Mouse (Mus musculus) embryonic facial prominence, embryonic 13.5 days (tissue): ENCODE measurements around the gene Slc16a12. TPM values are rescaled to one million over a fixed set of nuclear protein-coding genes. Genes with fewer than 3 reads are reported as not detected.

Experiments
- ATAC-seq: fragments of 200-750 bp; cut with Nextera tagmentation; 2 replicates; pipeline ENCODE4 v1.8.0; 2017; ENCODE audit warnings: low read depth; ENCODE audit not compliant: insufficient number of reproducible peaks, insufficient read depth, low FRiP score, low TSS enrichment
- H3K27ac ChIP-seq: fragments of 300-500 bp; sonication (generic); 2 replicates; pipeline ENCODE4 v1.5.1; 2015; ENCODE audit warnings: moderate library complexity, mild to moderate bottlenecking, inconsistent platforms
- H3K27me3 ChIP-seq: fragments of 300-500 bp; sonication (generic); 2 replicates; pipeline ENCODE4 v1.6.1; 2015; ENCODE audit warnings: mild to moderate bottlenecking, inconsistent platforms
- H3K36me3 ChIP-seq: fragments of 300-500 bp; sonication (generic); 2 replicates; pipeline ENCODE4 v1.6.1; 2015; ENCODE audit warnings: mild to moderate bottlenecking, inconsistent platforms
- H3K4me1 ChIP-seq: fragments of 300-500 bp; sonication (generic); 2 replicates; pipeline ENCODE4 v1.6.1; 2015; ENCODE audit warnings: inconsistent platforms
- H3K4me2 ChIP-seq: fragments of 300-500 bp; sonication (generic); 2 replicates; pipeline ENCODE4 v1.6.1; 2015; ENCODE audit warnings: moderate library complexity, mild to moderate bottlenecking, inconsistent platforms
- H3K4me3 ChIP-seq: fragments of 300-500 bp; sonication (generic); 2 replicates; pipeline ENCODE4 v1.5.1; 2015; ENCODE audit warnings: mild to moderate bottlenecking, inconsistent platforms
- H3K9ac ChIP-seq: fragments of 300-500 bp; sonication (generic); 2 replicates; pipeline ENCODE4 v1.6.1; 2015; ENCODE audit warnings: mild to moderate bottlenecking, inconsistent platforms
- H3K9me3 ChIP-seq: fragments of 300-500 bp; sonication (generic); 2 replicates; pipeline ENCODE4 v1.6.1; 2016; ENCODE audit warnings: inconsistent platforms
- WGBS: fragments of 180-500 bp; shearing (Covaris S2); methylation state at CpG from one replicate; pipeline ENCODE4 v1.1.7; 2015; ENCODE audit warnings: mixed read lengths; 5-methylcytosine and 5-hydroxymethylcytosine counted together
- polyA plus RNA-seq: library from polyadenylated mRNA; unstranded; fragments of >200 nt; fragmentation: Nextera tagmentation; extraction: Ambion mirVana; gene quantifications from 2 replicates; pipeline ENCODE4 v1.2.1, GENCODE M21; 2015

The Slc16a12 gene
- 0.65 and 0.92 TPM in 2 replicates for polyA plus RNA-seq

DNA sequence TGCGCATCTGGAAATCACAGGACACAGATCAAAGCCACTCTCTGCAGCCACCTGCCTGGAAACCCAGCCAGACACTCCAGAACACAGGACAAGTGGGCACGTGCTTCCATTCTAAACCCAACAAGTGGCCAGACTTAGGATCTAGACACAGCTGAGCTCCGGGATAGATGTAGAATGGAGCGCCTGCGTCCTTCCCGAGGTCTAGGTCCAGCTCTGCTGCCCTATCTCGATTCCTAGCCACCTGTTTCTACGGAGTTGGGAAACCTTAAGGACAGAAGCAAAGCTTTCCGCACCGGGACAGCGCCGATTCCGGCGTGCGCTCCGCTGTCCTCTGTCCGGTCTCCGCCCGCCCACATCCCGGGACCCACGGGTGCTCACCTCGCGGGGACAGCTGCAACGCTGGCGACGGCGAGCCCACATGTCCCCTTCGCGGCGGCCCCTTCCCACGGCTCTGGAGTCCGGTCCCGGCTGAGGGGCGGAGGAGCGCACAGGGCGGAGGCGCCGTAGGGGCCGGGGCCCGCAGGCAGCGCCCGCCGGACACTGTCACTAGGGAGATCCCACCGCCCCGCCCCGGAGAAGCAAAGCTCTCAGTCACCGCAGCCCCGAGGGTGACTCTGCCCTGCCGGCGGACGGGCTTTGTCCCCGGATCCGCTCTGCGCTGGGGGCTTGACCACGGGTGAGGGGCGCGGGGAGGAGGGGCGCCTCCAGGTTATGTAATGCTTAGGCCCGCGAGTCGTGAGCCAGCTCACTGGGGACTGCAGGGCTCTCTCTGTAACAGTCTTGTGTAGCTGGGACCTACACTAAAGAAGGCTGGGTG is at the start of gene Slc16a12:
Slc16a12 (minus strand) TSS at position 602 of the 817 bp plus-strand sequence.
- Histone ChIP-seq H3K36me3 (no peaks in the 10 kb centered on the region), H3K4me2 (peak within 1 kb of the TSS; percentile 100), H3K4me1 (peaks cover 13% of the 10 kb centered on the region), H3K9me3 (no peaks in the 10 kb centered on the region), H3K27ac (no peak within 1 kb of the TSS), H3K4me3 (peak within 1 kb of the TSS; percentile 62), H3K9ac (peak within 1 kb of the TSS; percentile 74), H3K27me3 (peaks cover 27% of the 10 kb centered on the region)
- under 1% methylated on average over 61 of the region's 61 CpGs for WGBS
- peak; percentile 52; the same call in 1 of the 2 replicates for ATAC-seq

DNA sequence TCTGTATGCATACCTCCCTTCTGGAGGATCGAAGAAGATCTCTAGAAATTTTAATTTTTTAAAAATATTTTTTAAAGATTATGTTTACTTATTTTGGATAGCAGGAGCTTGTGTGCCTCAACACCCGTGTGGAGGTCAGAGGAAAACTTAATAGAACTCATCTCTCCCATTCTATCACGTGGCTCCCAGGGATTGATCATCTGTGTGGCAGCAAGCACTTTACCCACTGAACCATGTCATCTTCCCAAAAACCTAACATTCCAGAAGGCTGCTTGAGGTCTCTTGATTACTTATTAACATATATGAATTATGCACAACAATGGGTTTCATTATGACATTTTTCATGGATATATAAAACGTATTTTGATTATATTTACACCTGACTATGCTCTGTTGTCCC is 49.3 kb upstream of the Slc16a12 start:
- H3K9ac ChIP-seq: no peak overlapping the region
- H3K9me3 ChIP-seq: no peaks in the 10 kb centered on the region
- H3K36me3 ChIP-seq: no peaks in the 10 kb centered on the region
- no peaks in the 10 kb centered on the region for H3K4me1 ChIP-seq
- 77% methylated on average over 4 of the region's 4 CpGs for WGBS
- no peak overlapping the region for H3K27ac ChIP-seq
- H3K4me3 ChIP-seq: no peak overlapping the region
- ATAC-seq: no peak
- no peaks in the 10 kb centered on the region for H3K27me3 ChIP-seq
- no peak overlapping the region for H3K4me2 ChIP-seq

DNA sequence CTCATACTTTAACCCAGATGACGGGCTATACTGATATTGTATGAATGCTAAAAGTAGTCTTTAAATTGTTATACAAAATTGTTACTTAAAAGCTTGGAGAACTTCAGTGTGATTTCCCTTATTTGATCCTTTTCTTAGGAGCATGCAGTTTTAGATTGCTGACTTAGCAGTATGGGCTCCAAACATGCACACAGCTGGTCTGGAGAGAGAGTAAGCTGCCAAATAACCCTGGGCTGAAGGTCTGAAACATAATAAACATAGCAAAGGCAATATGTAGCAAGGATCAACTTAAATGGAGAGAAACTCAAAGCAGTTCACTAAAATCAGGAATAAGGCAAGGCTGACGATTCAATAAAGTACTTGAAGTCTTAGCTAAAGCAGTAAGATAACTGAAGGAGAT is 35.4 kb upstream of the Slc16a12 start:
- no peak overlapping the region for H3K9ac ChIP-seq
- H3K36me3 ChIP-seq: no peaks in the 10 kb centered on the region
- no peaks in the 10 kb centered on the region for H3K4me1 ChIP-seq
- H3K9me3 ChIP-seq: no peaks in the 10 kb centered on the region
- no peak overlapping the region for H3K4me2 ChIP-seq
- WGBS: 85% methylated on average over 2 of the region's 2 CpGs
- no peaks in the 10 kb centered on the region for H3K27me3 ChIP-seq
- no peak for ATAC-seq
- H3K4me3 ChIP-seq: no peak overlapping the region
- no peak overlapping the region for H3K27ac ChIP-seq

DNA sequence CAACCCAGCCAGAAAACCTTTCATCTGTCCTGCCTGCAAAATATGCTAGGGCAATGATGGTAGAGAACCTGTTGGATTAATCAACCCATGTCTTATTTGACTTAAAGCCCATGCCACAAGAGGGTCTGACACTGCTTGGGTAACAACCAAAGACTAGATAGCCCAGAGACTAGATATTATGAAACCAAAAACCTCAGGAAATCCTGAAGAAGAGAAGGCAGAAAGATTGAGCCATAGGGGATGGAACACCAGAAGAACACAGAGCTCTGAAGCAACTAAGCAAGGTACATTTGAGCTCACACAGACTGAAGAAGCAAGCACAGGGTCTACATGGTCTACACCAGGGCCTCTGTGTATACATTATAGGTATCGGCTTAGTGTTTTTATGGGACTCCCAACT is 31.9 kb upstream of the Slc16a12 start:
- Histone ChIP-seq H3K9ac (no peak overlapping the region), H3K27me3 (no peaks in the 10 kb centered on the region), H3K4me1 (no peaks in the 10 kb centered on the region), H3K27ac (no peak overlapping the region), H3K36me3 (no peaks in the 10 kb centered on the region), H3K4me2 (no peak overlapping the region), H3K4me3 (no peak overlapping the region), H3K9me3 (no peaks in the 10 kb centered on the region)
- WGBS: 100% methylated on average over 1 of the region's 1 CpGs
- no peak for ATAC-seq

DNA sequence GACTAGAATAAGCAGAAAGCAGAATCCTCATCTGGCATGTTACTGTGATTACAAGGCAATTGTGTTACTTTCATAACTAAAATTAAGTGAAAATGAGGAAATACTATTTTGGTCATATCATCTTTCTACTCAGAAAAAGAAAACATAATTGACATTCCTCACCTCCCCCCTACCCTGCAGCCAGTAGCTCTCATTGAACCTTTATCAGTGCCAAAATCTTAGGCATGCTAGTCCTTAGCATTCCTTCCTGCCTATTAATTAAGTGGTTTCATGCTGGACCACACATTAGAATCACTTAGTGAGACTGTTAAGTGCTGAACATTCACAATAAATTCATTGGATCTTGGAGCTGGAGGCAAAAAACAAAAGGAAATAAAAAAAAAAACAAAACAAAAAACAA is 31.0 kb upstream of the Slc16a12 start:
- Histone ChIP-seq H3K27me3 (no peaks in the 10 kb centered on the region), H3K4me2 (no peak overlapping the region), H3K4me3 (no peak overlapping the region), H3K9me3 (no peaks in the 10 kb centered on the region), H3K27ac (no peak overlapping the region), H3K4me1 (no peaks in the 10 kb centered on the region), H3K9ac (no peak overlapping the region), H3K36me3 (no peaks in the 10 kb centered on the region)
- no peak for ATAC-seq

DNA sequence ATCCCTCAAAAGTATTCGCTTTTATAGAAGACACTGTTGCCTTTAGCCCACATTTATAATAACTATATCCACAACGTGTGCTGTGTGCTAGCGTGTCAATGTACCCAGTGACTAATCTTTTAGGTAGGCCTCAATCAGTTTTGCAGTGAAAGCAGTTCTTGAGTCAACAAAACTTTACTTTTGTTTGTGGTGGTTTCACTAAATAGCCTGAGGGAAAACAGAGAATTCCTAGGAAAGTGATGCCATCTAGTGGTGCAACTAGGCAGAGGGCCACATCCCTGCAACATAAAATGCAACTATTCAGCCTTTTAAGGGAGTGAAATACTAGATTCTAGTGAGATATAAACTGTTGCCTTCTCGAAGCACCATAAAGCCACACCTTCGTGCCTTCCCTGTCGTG is 25.7 kb upstream of the Slc16a12 start:
- WGBS: 22% methylated on average over 6 of the region's 6 CpGs
- ATAC-seq: no peak

DNA sequence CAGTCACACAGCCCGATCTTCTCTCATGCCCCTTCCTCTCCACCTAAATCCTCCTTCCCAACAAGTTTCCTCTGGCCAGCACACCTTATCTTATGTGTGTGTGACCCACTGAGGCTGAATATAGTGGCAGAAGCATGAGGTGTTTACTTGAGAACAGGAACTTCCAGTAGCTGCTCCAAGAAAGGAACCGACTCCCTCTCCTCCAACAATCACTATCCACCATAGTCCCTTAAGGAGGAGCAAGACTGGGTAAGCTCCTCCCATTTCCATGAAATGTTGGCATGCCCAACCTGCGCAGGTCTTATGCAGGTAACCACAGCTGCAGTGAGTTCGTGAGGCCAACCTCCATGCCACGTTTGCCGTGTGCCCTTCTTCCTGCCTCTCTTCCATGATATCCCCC is 23.7 kb upstream of the Slc16a12 start:
- ATAC-seq: no peak
- Histone ChIP-seq H3K27me3 (no peaks in the 10 kb centered on the region), H3K9me3 (no peaks in the 10 kb centered on the region), H3K4me3 (no peak overlapping the region), H3K4me2 (no peak overlapping the region), H3K9ac (no peak overlapping the region), H3K4me1 (no peaks in the 10 kb centered on the region), H3K27ac (no peak overlapping the region), H3K36me3 (no peaks in the 10 kb centered on the region)
- WGBS: 88% methylated on average over 6 of the region's 6 CpGs

More for the DNA sequence above, 25.7 kb upstream of the Slc16a12 start:
- no peaks in the 10 kb centered on the region for H3K4me1 ChIP-seq
- H3K4me2 ChIP-seq: no peak overlapping the region
- no peak overlapping the region for H3K4me3 ChIP-seq
- no peaks in the 10 kb centered on the region for H3K36me3 ChIP-seq
- no peaks in the 10 kb centered on the region for H3K9me3 ChIP-seq
- no peak overlapping the region for H3K27ac ChIP-seq
- H3K27me3 ChIP-seq: no peaks in the 10 kb centered on the region
- H3K9ac ChIP-seq: no peak overlapping the region

DNA sequence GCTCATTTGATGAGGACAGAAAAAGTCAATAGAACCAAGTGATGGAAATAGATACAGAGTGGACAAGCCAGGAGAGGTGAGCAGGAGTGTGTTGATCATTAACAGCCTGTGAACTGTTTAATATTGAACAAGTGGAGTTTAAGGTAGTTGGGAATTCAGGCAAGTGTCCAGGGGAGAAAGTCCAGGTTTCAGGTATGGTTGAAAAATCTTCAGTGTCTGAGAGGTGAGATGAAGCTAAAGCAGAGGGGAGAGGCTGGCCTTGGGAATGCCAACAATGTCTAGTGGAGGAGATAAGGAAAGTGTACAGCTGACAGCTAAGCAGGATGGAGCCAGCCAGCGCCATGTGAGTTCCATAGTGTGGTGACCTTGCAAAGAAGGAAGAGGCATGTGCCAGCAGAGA is 11.7 kb upstream of the Slc16a12 start:
- no peak overlapping the region for H3K4me2 ChIP-seq
- ATAC-seq: no peak
- no peaks in the 10 kb centered on the region for H3K9me3 ChIP-seq
- H3K4me1 ChIP-seq: no peaks in the 10 kb centered on the region
- H3K27me3 ChIP-seq: no peaks in the 10 kb centered on the region
- 85% methylated on average over 1 of the region's 1 CpGs for WGBS
- no peaks in the 10 kb centered on the region for H3K36me3 ChIP-seq
- no peak overlapping the region for H3K4me3 ChIP-seq
- no peak overlapping the region for H3K27ac ChIP-seq
- H3K9ac ChIP-seq: no peak overlapping the region

DNA sequence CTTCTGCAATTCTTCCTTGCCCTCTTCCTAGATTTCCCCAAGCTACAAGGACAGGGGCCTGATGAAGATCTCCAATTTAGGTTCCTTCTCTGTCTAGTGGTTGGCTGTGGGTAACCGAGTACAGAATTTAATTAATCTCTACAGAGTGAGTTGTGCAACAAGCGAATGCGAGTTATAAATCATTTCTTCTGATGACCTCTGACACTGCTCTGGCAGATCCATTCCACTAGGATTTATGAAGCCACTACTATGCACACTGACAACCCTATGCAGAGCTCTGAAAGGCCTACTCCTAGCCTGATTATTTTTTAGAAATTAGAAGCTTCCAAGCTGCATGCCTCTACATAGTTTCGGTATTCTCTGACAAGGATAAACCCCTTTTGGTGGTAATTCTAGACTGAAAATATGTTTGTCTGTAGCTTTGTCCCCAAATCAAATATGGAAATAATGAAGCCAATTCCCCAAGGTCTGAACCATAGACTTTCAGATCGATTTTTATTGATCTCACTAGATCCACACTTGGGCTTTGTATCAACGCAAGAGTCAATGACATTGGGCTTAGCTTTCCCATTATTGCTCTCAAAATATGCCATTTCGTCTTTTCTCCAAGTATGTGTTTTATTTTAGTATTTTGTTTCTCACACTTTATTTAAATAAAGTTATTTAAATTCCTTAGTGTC is 9.6 kb upstream of the Slc16a12 start:
- Histone ChIP-seq H3K4me3 (no peak overlapping the region), H3K36me3 (no peaks in the 10 kb centered on the region), H3K9ac (no peak overlapping the region), H3K4me2 (no peak overlapping the region), H3K27me3 (no peaks in the 10 kb centered on the region), H3K9me3 (no peaks in the 10 kb centered on the region), H3K27ac (no peak overlapping the region), H3K4me1 (no peaks in the 10 kb centered on the region)
- ATAC-seq: no peak
- 88% methylated on average over 7 of the region's 7 CpGs for WGBS

DNA sequence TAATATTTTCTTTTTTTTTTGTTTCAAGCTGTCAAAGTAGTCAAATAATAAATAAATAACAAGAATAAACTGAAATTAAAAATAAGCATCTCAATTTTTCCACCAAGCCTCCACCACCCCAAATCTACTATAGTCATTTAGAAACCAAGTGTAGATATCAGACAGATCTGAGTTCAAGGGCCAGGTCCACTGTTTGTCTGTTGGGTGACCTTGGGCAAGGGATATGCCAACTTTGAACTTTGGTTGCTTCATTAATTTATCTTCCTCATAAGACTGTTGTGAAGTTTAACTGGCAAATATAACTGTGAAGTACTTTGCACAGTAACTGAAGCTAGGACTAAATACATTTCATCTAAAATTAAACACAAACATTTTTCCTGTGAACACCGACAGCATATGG is 8.6 kb upstream of the Slc16a12 start:
- 84% methylated on average over 1 of the region's 1 CpGs for WGBS
- no peaks in the 10 kb centered on the region for H3K4me1 ChIP-seq

DNA sequence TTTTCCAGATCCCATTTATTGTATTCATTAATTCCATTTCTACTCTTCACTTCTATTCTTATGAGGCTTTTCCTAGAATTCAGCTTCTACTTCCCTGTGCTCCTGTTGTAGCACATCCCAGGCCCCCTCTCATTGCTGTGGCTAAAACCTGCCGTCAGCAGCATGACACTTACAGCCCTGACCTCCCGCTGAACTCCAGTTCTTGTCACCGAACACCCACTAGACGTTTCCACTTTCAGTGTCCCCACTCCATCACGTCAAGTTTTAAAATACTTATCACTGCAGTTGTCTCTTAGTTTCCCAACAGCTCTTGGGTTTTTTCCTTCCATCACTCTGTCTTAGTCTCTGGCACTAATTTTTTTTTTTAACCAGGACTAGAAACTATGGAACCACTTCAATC is 6.2 kb upstream of the Slc16a12 start:
- ATAC-seq: no peak
- Histone ChIP-seq H3K9me3 (no peaks in the 10 kb centered on the region), H3K4me1 (no peaks in the 10 kb centered on the region), H3K4me2 (no peak overlapping the region), H3K9ac (no peak overlapping the region), H3K27me3 (no peaks in the 10 kb centered on the region), H3K4me3 (no peak overlapping the region), H3K36me3 (no peaks in the 10 kb centered on the region), H3K27ac (no peak overlapping the region)
- WGBS: 58% methylated on average over 5 of the region's 5 CpGs

More for the DNA sequence above, 8.6 kb upstream of the Slc16a12 start:
- no peak overlapping the region for H3K4me2 ChIP-seq
- H3K27me3 ChIP-seq: no peaks in the 10 kb centered on the region
- no peaks in the 10 kb centered on the region for H3K36me3 ChIP-seq
- no peak for ATAC-seq
- H3K9ac ChIP-seq: no peak overlapping the region
- H3K9me3 ChIP-seq: no peaks in the 10 kb centered on the region
- H3K4me3 ChIP-seq: no peak overlapping the region
- no peak overlapping the region for H3K27ac ChIP-seq
